Mouse (Mus musculus): ENCODE data around the gene Mex3b.

- TF ChIP-seq JUND (IDR thresholded peaks at IDR 0.05; ENCODE audit: low read depth, low read length), result no peak
- TF ChIP-seq USF1 (IDR thresholded peaks at IDR 0.05; ENCODE audit: low read depth, low read length), result no peak
- TF ChIP-seq TBP (IDR thresholded peaks at IDR 0.05; ENCODE audit: low read depth, low read length), result no peak
- no peak for TF ChIP-seq CTCF (IDR thresholded peaks at IDR 0.05 in 2 of 3, conservative IDR thresholded peaks at IDR 0.05 in 1 of 3; ENCODE audit: control insufficient read depth in 1 of 3, insufficient read depth in 1 of 3, low read depth in 2 of 3, low read length in 3 of 3, poor library complexity in 1 of 3, severe bottlenecking in 1 of 3)
- TF ChIP-seq POLR2A (IDR thresholded peaks at IDR 0.05; ENCODE audit: control insufficient read depth in 1 of 2, insufficient read depth in 1 of 2, low read depth in 1 of 2, low read length in 2 of 2, poor library complexity in 1 of 2), result no peak
- TF ChIP-seq POLR2AphosphoS5 (IDR thresholded peaks at IDR 0.05; ENCODE audit: borderline replicate concordance, low read depth, low read length), result no peak
- TF ChIP-seq ZC3H11A (IDR thresholded peaks at IDR 0.05; ENCODE audit: low read depth, low read length), result no peak
Observed at GRCm38 (mm10) chr7:82850756-82851155, 16.4 kb upstream of the Mex3b start.

All from MEL (cell line).